Mouse (Mus musculus): Measurements from ENCODE around the gene Cbl. TPM values are rescaled to one million over a fixed set of nuclear protein-coding genes. Genes with fewer than 3 reads are reported as not detected.
A peak's percentile ranks its signal among the peaks of the same experiment; 100 is the strongest.

Cbl gene
- polyA plus RNA-seq, 1 experiment from 2014 or later = 19.7 TPM

DNA sequence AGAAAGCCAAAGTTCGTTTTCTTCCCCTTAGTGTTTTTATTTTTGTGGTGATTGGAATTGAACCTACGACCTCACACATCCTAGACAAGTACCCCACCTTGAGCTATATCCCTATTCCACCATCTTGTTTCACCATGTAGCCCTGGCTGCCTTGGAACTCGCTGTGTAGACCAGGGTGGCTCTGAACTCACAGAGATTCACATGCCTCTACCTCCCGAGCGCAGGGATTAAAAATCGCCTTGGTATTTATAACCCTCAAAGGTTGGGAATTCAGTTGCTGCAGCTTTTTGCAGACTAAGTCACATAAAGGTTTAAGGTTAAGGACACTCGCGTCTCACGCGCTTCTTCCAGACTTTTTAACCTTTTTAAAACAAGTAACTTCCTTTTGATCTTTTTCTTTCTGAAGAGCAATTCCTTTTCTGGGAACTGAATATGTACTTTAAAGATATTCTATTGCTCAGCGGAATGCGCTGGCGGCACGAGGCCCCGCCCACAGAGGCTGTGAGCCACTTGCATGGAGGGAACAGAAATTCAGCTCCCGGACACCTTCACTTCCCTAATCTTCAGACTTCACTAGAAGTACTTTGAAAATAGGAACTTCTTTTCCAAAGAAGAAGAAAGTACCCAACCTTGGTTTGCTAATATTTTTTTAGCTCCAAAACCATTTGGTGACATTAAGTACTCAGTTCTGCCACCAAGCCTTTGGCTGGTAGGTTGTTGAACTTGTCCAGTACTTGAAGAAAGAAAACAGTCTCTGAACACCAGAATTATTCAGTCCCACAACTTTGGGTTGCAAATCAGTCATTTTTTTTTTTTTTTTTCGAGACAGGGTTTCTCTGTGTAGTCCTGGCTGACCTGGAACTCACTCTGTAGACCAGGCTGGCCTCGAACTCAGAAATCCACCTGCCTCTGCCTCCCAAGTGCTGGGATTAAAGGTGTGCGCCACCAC, 904 bp upstream of the Cbl start:
- no peaks in the 10 kb centered on the region for H3K27me3 ChIP-seq (ENCODE audit: control insufficient read depth, insufficient read depth, low read length)
- WGBS = 26% methylated on average over 19 of the region's 19 CpGs
- H3K9ac ChIP-seq (replicated peaks; ENCODE audit: low read depth, low read length) = no peak overlapping the region
- peak; percentile 52 for ATAC-seq (ENCODE audit: low read depth)
- peak overlapping the region; percentile 92; the same call in 1 of the 2 replicates for H3K27ac ChIP-seq (ENCODE audit: low read depth, low read length)
- peaks cover 13% of the 10 kb centered on the region for H3K4me1 ChIP-seq (ENCODE audit: control insufficient read depth, insufficient read depth, low read length)
- no peaks in the 10 kb centered on the region for H3K9me3 ChIP-seq (ENCODE audit: control insufficient read depth, low read length)
- H3K36me3 ChIP-seq (ENCODE audit: control insufficient read depth, insufficient read depth, low read length) = no peaks in the 10 kb centered on the region
- peak overlapping the region; percentile 35; the same call in 1 of the 2 replicates for H3K4me2 ChIP-seq (ENCODE audit: low read depth, low read length)
- peak overlapping the region; percentile 85 for H3K4me3 ChIP-seq (ENCODE audit: low read depth, low read length)

DNA sequence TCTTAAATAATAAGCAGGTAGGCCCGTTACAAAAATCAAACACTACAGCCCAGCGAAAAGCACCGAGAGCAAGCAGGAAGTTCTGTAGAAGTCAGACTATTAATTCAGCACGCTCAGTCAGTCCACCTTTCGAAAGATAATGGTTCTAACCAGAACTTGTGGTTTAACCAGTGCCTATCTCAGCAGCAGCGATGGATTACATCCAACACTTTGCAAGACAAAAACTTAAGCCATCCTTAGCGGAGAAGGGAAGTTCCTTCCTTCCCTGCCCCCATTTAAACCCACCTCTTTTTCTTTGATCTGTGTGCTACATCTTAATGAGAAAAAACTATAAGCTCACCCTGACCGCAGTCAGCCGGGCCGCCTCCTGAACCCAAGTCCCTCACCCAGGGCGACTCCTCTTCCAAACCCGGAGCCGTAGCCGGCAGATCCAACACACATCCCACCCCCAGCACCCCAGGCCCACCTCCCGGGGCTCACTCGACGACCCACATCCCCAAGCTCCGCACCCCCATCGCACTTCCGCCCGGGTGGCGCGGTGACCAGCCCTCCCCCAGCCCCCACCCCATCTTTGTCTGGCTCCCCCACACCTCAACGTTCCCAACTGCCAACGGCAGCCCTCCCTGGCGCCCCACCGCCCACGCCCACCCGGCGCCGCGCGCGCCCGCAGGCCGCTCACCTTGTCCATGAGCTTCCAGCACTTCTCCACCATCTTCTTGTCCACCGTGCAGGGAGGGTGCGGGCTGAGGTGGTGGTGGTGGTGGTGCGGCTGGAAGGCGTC, 638 bp downstream of the Cbl start:
- Histone ChIP-seq H3K4me1 (ENCODE audit: control insufficient read depth, insufficient read depth, low read length) (peaks cover 13% of the 10 kb centered on the region), H3K4me2 (ENCODE audit: low read depth, low read length) (peak overlapping the region; percentile 82), H3K9me3 (ENCODE audit: control insufficient read depth, low read length) (no peaks in the 10 kb centered on the region), H3K4me3 (ENCODE audit: low read depth, low read length) (peak overlapping the region; percentile 85), H3K27me3 (ENCODE audit: control insufficient read depth, insufficient read depth, low read length) (no peaks in the 10 kb centered on the region), H3K27ac (ENCODE audit: low read depth, low read length) (peak overlapping the region; percentile 92), H3K36me3 (ENCODE audit: control insufficient read depth, insufficient read depth, low read length) (no peaks in the 10 kb centered on the region), H3K9ac (replicated peaks; ENCODE audit: low read depth, low read length) (peak overlapping the region; percentile 89)
- under 1% methylated on average over 40 of the region's 40 CpGs for WGBS
- peak; percentile 85 for ATAC-seq (ENCODE audit: low read depth)

DNA sequence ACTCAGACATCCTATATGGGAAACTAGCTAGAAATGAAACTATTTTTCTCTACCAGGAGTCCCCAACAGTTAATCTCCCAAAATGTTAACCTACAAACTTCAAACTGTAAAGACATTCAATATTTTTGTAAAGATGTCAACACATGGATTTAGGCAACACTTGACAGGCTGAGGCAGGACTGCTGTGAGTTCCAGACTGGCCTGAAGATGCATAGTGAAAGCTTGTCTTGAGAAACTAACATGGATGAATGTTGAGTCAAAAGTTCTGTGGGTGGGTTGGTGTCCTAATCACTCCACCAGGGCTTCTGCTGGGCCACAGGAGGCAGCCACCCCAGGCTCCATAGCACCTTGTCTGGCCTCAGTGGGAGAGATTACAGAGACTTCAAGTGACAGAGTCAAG, 2.2 kb downstream of the Cbl start:
- Histone ChIP-seq H3K4me3 (ENCODE audit: low read depth, low read length) (no peak overlapping the region), H3K36me3 (ENCODE audit: control insufficient read depth, insufficient read depth, low read length) (no peaks in the 10 kb centered on the region), H3K9ac (replicated peaks; ENCODE audit: low read depth, low read length) (no peak overlapping the region), H3K4me2 (ENCODE audit: low read depth, low read length) (no peak overlapping the region), H3K27me3 (ENCODE audit: control insufficient read depth, insufficient read depth, low read length) (no peaks in the 10 kb centered on the region), H3K27ac (ENCODE audit: low read depth, low read length) (no peak overlapping the region), H3K4me1 (ENCODE audit: control insufficient read depth, insufficient read depth, low read length) (peaks cover 13% of the 10 kb centered on the region), H3K9me3 (ENCODE audit: control insufficient read depth, low read length) (no peaks in the 10 kb centered on the region)
- ATAC-seq (ENCODE audit: low read depth) = no peak

DNA sequence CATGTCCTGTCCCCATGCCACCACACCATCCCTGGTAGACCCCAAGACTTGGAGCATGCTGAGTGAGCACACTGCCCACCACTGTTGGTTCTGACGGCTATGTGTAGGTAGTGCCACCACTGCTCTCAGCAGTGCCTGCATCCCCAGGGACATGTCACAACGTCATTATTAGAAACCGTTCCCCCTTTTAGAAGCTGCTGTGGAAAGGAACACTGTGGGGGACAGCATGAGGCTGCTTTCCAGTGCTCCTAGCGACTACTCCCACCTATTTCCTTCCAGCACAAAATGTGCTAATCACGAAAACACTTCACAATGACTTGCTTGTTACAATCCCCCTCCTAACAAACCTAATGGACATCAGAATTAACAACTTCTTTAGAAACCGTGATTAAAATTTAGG, 7.9 kb downstream of the Cbl start:
- no peak for ATAC-seq (ENCODE audit: low read depth)
- 57% methylated on average over 6 of the region's 6 CpGs for WGBS
- Histone ChIP-seq H3K4me1 (ENCODE audit: control insufficient read depth, insufficient read depth, low read length) (no peaks in the 10 kb centered on the region), H3K9ac (replicated peaks; ENCODE audit: low read depth, low read length) (no peak overlapping the region), H3K9me3 (ENCODE audit: control insufficient read depth, low read length) (no peaks in the 10 kb centered on the region), H3K36me3 (ENCODE audit: control insufficient read depth, insufficient read depth, low read length) (no peaks in the 10 kb centered on the region), H3K4me2 (ENCODE audit: low read depth, low read length) (no peak overlapping the region), H3K4me3 (ENCODE audit: low read depth, low read length) (no peak overlapping the region), H3K27me3 (ENCODE audit: control insufficient read depth, insufficient read depth, low read length) (no peaks in the 10 kb centered on the region), H3K27ac (ENCODE audit: low read depth, low read length) (no peak overlapping the region)

DNA sequence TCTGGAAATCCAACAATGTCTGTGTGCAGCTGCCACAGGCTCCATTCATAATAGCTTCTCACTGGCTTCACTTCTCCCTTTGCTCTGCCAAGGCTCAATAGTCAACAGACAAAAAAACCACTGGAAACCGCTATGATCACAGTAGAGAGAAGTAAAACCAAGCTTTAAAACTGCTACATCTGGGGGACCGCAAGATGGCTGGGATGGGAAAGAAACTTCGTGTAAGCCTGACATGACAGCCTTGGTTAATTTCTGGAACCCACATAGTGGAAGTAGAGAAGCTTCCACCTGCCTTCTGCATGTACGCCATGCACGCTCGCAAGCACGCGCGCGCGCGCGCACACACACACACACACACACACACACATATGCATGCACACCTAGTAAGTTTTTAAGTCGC, 20.3 kb downstream of the Cbl start:
- H3K4me1 ChIP-seq (ENCODE audit: control insufficient read depth, insufficient read depth, low read length) = no peaks in the 10 kb centered on the region
- H3K27ac ChIP-seq (ENCODE audit: low read depth, low read length) = no peak overlapping the region
- no peaks in the 10 kb centered on the region for H3K27me3 ChIP-seq (ENCODE audit: control insufficient read depth, insufficient read depth, low read length)
- no peaks in the 10 kb centered on the region for H3K36me3 ChIP-seq (ENCODE audit: control insufficient read depth, insufficient read depth, low read length)
- no peak overlapping the region for H3K4me3 ChIP-seq (ENCODE audit: low read depth, low read length)
- 96% methylated on average over 14 of the region's 14 CpGs for WGBS
- no peak overlapping the region for H3K4me2 ChIP-seq (ENCODE audit: low read depth, low read length)
- no peak for ATAC-seq (ENCODE audit: low read depth)
- H3K9me3 ChIP-seq (ENCODE audit: control insufficient read depth, low read length) = no peaks in the 10 kb centered on the region
- no peak overlapping the region for H3K9ac ChIP-seq (replicated peaks; ENCODE audit: low read depth, low read length)

DNA sequence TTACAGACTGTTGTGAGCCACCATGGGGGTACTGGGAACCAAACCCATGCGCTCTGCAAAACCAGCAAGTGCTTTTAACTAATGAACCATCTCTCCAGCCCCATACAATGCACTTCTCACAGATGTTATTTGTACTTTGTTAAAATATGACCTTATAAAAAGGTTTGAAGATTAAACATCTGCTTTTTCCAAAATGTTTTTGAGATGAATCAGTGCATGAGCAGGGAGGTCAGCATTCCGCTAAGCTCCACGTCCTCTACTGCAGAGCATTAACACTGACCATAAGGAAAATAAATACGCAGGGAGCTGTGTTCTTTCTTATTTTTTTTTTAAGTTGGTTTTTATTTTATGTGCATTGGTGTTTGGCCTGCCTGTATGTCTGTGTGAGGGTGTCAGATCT, 21.4 kb downstream of the Cbl start:
- H3K4me3 ChIP-seq (ENCODE audit: low read depth, low read length) = no peak overlapping the region
- H3K9ac ChIP-seq (replicated peaks; ENCODE audit: low read depth, low read length) = no peak overlapping the region
- H3K4me1 ChIP-seq (ENCODE audit: control insufficient read depth, insufficient read depth, low read length) = no peaks in the 10 kb centered on the region
- no peak for ATAC-seq (ENCODE audit: low read depth)
- no peaks in the 10 kb centered on the region for H3K9me3 ChIP-seq (ENCODE audit: control insufficient read depth, low read length)
- WGBS = 98% methylated on average over 4 of the region's 4 CpGs
- no peak overlapping the region for H3K4me2 ChIP-seq (ENCODE audit: low read depth, low read length)
- H3K36me3 ChIP-seq (ENCODE audit: control insufficient read depth, insufficient read depth, low read length) = no peaks in the 10 kb centered on the region
- H3K27me3 ChIP-seq (ENCODE audit: control insufficient read depth, insufficient read depth, low read length) = no peaks in the 10 kb centered on the region
- no peak overlapping the region for H3K27ac ChIP-seq (ENCODE audit: low read depth, low read length)

DNA sequence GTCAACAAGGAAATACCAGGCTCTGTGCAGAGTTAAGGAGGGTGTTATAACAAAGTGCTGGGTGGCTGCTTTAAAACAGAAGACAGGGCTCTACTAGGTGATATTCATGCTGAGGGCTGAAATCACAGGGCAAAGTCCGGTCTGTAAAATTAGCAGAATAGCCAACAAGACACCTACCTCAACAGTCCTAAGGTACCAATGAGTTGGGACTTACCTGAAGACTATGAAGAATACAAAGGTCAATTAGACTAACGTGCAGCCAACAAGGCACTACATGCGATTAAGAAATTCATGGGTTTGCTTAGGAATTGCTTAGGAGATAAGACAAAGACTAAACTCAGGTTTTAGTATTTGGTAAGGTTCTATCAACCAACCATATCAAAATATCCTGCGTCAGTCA, 24.4 kb downstream of the Cbl start:
- Histone ChIP-seq H3K9ac (replicated peaks; ENCODE audit: low read depth, low read length) (no peak overlapping the region), H3K27me3 (ENCODE audit: control insufficient read depth, insufficient read depth, low read length) (no peaks in the 10 kb centered on the region), H3K9me3 (ENCODE audit: control insufficient read depth, low read length) (no peaks in the 10 kb centered on the region), H3K4me1 (ENCODE audit: control insufficient read depth, insufficient read depth, low read length) (no peaks in the 10 kb centered on the region), H3K4me3 (ENCODE audit: low read depth, low read length) (no peak overlapping the region), H3K36me3 (ENCODE audit: control insufficient read depth, insufficient read depth, low read length) (no peaks in the 10 kb centered on the region), H3K4me2 (ENCODE audit: low read depth, low read length) (no peak overlapping the region), H3K27ac (ENCODE audit: low read depth, low read length) (no peak overlapping the region)
- ATAC-seq (ENCODE audit: low read depth) = no peak
- WGBS = 97% methylated on average over 4 of the region's 4 CpGs

DNA sequence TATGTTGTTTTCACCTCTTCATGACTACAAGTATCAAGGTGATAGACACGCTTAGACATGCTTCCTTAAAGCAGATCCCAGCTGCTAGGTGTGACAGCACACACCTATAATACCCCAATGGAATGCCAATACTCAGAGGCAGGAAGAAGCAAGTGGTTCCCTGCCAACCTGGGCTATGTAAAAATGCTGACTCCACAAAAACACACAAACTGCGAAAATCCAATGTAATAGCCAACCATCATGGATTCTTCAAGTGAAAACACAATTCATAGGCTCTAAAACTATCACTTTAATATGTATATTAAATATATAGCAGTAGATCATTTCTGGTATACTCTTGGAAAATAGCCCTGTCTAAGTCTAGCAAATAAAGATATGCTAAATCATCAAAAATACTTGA, 26.0 kb downstream of the Cbl start:
- H3K9ac ChIP-seq (replicated peaks; ENCODE audit: low read depth, low read length) = no peak overlapping the region
- H3K4me1 ChIP-seq (ENCODE audit: control insufficient read depth, insufficient read depth, low read length) = no peaks in the 10 kb centered on the region
- H3K27me3 ChIP-seq (ENCODE audit: control insufficient read depth, insufficient read depth, low read length) = no peaks in the 10 kb centered on the region
- 97% methylated on average over 2 of the region's 2 CpGs for WGBS
- no peak overlapping the region for H3K4me3 ChIP-seq (ENCODE audit: low read depth, low read length)
- H3K36me3 ChIP-seq (ENCODE audit: control insufficient read depth, insufficient read depth, low read length) = no peaks in the 10 kb centered on the region
- no peaks in the 10 kb centered on the region for H3K9me3 ChIP-seq (ENCODE audit: control insufficient read depth, low read length)
- H3K4me2 ChIP-seq (ENCODE audit: low read depth, low read length) = no peak overlapping the region
- no peak overlapping the region for H3K27ac ChIP-seq (ENCODE audit: low read depth, low read length)
- no peak for ATAC-seq (ENCODE audit: low read depth)

DNA sequence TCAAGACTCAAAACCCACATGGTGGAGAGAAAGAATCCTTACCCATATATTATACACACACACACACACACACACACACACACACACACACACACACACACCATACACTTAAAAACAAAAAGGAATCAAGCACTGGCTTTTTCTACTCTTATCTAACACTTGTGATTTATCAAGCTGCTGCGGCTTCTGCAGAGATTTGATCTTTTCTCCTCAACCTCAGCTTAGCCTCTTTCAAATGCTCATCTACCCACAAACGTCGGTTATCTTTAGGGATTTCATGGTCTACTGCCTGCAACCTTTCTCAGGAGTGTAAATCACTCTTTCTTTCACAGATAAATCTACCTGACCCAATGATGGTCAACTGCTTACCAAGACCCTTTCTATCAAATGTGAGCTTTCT, 33.4 kb downstream of the Cbl start:
- H3K9me3 ChIP-seq (ENCODE audit: control insufficient read depth, low read length) = no peaks in the 10 kb centered on the region
- H3K4me3 ChIP-seq (ENCODE audit: low read depth, low read length) = no peak overlapping the region
- no peak overlapping the region for H3K9ac ChIP-seq (replicated peaks; ENCODE audit: low read depth, low read length)
- no peak for ATAC-seq (ENCODE audit: low read depth)
- H3K27ac ChIP-seq (ENCODE audit: low read depth, low read length) = no peak overlapping the region
- H3K4me2 ChIP-seq (ENCODE audit: low read depth, low read length) = no peak overlapping the region
- no peaks in the 10 kb centered on the region for H3K27me3 ChIP-seq (ENCODE audit: control insufficient read depth, insufficient read depth, low read length)
- 78% methylated on average over 3 of the region's 3 CpGs for WGBS
- H3K36me3 ChIP-seq (ENCODE audit: control insufficient read depth, insufficient read depth, low read length) = peaks cover 6% of the 10 kb centered on the region; the same call in 1 of the 2 replicates
- no peaks in the 10 kb centered on the region for H3K4me1 ChIP-seq (ENCODE audit: control insufficient read depth, insufficient read depth, low read length)
